Mouse (Mus musculus): ENCODE data around the gene Cdc37l1. TPM values are rescaled to one million over a fixed set of nuclear protein-coding genes. Genes with fewer than 3 reads are reported as not detected.

The Cdc37l1 gene
- polyA plus RNA-seq, 1 experiment = 26.8 TPM

DNA sequence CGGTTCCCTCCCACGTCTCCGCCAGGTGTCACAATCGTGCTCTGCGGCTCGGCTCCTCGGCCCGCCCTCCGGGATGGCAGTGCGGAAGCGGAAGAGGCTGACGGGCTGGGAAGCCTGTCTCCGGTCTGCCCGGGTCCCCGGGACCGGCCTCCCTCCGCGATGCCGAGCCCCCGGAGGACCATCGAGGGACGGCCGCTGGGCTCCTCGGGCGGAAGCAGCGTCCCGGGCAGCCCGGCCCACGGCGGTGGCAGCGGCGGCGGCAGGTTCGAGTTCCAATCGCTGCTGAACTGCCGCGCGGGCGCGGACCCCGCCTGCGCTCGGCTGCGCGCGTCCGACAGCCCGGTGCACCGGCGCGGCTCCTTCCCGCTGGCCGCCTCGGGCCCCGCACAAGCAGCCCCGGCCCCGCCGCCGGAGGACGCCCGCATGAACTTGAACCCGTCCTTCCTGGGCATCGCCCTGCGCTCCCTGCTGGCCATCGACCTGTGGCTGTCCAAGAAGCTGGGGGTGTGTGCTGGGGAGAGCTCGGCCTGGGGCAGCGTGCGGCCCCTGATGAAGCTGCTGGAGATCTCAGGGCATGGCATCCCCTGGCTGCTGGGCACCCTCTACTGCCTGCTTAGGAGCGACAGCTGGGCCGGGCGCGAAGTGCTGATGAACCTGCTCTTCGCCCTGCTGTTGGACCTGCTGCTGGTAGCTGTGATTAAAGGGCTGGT lies 26.2 kb upstream of the Cdc37l1 start, which contains the start of gene Plpp6:
TSS of gene Plpp6 (plus strand) at position 112 of the 710 bp plus-strand sequence.
- H3K4me3 ChIP-seq (ENCODE audit: control insufficient read depth, low read depth, low read length) = peak within 1 kb of the TSS; percentile 93
- H3K36me3 ChIP-seq (ENCODE audit: control insufficient read depth, insufficient read depth, low read length) = no peaks in the 10 kb centered on the region
- no peaks in the 10 kb centered on the region for H3K27me3 ChIP-seq (ENCODE audit: control insufficient read depth, insufficient read depth, low read length)
- TF ChIP-seq POLR2A (IDR thresholded peaks at IDR 0.05; ENCODE audit: control insufficient read depth, low read depth, low read length) (0 out of 2 replicates have a peak, but pooled peaks have one; percentile 44), CTCF (IDR thresholded peaks at IDR 0.05; ENCODE audit: control insufficient read depth, insufficient read depth, insufficient replicate concordance, low read depth, low read length) (peak; percentile 1; the same call in 1 of the 2 replicates)
- peak within 1 kb of the TSS; percentile 47 for H3K27ac ChIP-seq (ENCODE audit: control insufficient read depth, insufficient read depth, low read depth, low read length)
- peaks cover 9% of the 10 kb centered on the region for H3K4me1 ChIP-seq (ENCODE audit: control insufficient read depth, insufficient read depth, low read length)

DNA sequence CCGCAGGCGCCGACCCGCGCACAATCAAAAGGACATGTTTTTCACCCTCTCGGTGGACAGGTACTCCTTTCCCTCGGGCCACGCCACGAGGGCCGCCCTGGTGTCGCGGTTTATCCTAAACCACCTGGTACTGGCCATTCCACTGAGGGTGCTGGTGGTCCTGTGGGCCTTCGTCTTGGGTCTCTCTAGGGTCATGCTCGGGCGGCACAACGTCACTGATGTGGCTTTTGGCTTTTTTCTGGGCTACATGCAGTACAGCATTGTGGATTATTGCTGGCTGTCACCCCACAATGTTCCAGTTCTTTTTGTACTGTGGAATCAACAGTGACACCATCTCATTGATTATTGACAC lies 25.6 kb upstream of the Cdc37l1 start:
- H3K4me1 ChIP-seq (ENCODE audit: control insufficient read depth, insufficient read depth, low read length) = peaks cover 9% of the 10 kb centered on the region
- no peak overlapping the region; the same call in 1 of the 2 replicates for H3K27ac ChIP-seq (ENCODE audit: control insufficient read depth, insufficient read depth, low read depth, low read length)
- H3K27me3 ChIP-seq (ENCODE audit: control insufficient read depth, insufficient read depth, low read length) = no peaks in the 10 kb centered on the region

DNA sequence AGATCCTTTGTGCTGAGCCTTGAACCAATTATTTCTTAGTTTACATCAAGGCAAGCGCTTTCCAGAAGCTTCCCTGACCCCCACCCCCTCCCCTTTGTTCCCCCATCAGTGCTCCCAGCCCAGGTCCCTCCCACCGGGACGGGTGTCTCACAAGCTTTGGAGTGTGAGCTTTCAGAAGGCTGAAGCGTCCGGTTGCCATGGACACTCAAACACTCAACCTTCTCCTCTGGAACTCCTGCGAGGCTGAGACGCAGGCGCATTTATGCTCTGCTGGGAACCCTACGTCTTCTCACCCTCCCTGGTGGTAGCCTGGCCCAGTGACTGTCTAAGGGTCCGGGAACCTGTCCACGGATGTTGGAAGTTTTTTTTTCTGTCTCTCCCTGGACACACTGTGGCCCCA lies 22.5 kb upstream of the Cdc37l1 start, which contains the start of gene 4430402I18Rik:
TSS of gene 4430402I18Rik (minus strand) at position 149 of the 400 bp plus-strand sequence.
- peak within 1 kb of the TSS; percentile 74 for H3K4me3 ChIP-seq (ENCODE audit: control insufficient read depth, low read depth, low read length)
- H3K4me1 ChIP-seq (ENCODE audit: control insufficient read depth, insufficient read depth, low read length) = peaks cover 9% of the 10 kb centered on the region
- H3K36me3 ChIP-seq (ENCODE audit: control insufficient read depth, insufficient read depth, low read length) = no peaks in the 10 kb centered on the region
- TF ChIP-seq POLR2A (IDR thresholded peaks at IDR 0.05; ENCODE audit: control insufficient read depth, low read depth, low read length) (peak; percentile 77; the same call in 1 of the 2 replicates), CTCF (IDR thresholded peaks at IDR 0.05; ENCODE audit: control insufficient read depth, insufficient read depth, insufficient replicate concordance, low read depth, low read length) (no peak)
- no peaks in the 10 kb centered on the region for H3K27me3 ChIP-seq (ENCODE audit: control insufficient read depth, insufficient read depth, low read length)
- no peak within 1 kb of the TSS for H3K27ac ChIP-seq (ENCODE audit: control insufficient read depth, insufficient read depth, low read depth, low read length)

More for the DNA sequence above, 25.6 kb upstream of the Cdc37l1 start:
- H3K4me3 ChIP-seq (ENCODE audit: control insufficient read depth, low read depth, low read length) = peak overlapping the region; percentile 93
- no peaks in the 10 kb centered on the region for H3K36me3 ChIP-seq (ENCODE audit: control insufficient read depth, insufficient read depth, low read length)
- TF ChIP-seq POLR2A (IDR thresholded peaks at IDR 0.05; ENCODE audit: control insufficient read depth, low read depth, low read length) = 0 out of 2 replicates have a peak, but pooled peaks have one; percentile 31
- TF ChIP-seq CTCF (IDR thresholded peaks at IDR 0.05; ENCODE audit: control insufficient read depth, insufficient read depth, insufficient replicate concordance, low read depth, low read length) = no peak

DNA sequence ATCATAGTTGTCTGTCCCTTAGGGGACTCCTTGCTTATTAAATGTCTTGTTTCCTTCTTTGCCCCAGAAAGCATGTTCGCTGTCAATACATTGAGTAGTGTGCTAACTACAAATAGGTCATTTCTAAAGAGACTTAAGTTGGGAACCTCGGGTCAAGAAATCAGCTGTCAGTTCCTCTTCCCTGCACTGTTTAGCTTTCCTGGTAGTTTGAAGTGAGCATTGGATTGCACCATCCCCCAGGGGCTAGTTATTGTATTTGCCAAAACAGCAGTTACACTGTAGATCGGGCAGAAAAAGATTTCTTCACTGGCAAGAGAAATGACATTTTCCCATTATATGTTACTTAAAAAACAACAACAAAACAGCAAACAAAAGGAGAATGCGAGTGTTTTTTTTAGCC lies 22.0 kb upstream of the Cdc37l1 start:
- no peak for TF ChIP-seq POLR2A (IDR thresholded peaks at IDR 0.05; ENCODE audit: control insufficient read depth, low read depth, low read length)
- no peak for TF ChIP-seq CTCF (IDR thresholded peaks at IDR 0.05; ENCODE audit: control insufficient read depth, insufficient read depth, insufficient replicate concordance, low read depth, low read length)
- no peaks in the 10 kb centered on the region for H3K36me3 ChIP-seq (ENCODE audit: control insufficient read depth, insufficient read depth, low read length)
- no peaks in the 10 kb centered on the region for H3K27me3 ChIP-seq (ENCODE audit: control insufficient read depth, insufficient read depth, low read length)
- no peak overlapping the region for H3K27ac ChIP-seq (ENCODE audit: control insufficient read depth, insufficient read depth, low read depth, low read length)
- H3K4me3 ChIP-seq (ENCODE audit: control insufficient read depth, low read depth, low read length) = peak overlapping the region; percentile 45; the same call in 1 of the 2 replicates
- peaks cover 9% of the 10 kb centered on the region for H3K4me1 ChIP-seq (ENCODE audit: control insufficient read depth, insufficient read depth, low read length)

DNA sequence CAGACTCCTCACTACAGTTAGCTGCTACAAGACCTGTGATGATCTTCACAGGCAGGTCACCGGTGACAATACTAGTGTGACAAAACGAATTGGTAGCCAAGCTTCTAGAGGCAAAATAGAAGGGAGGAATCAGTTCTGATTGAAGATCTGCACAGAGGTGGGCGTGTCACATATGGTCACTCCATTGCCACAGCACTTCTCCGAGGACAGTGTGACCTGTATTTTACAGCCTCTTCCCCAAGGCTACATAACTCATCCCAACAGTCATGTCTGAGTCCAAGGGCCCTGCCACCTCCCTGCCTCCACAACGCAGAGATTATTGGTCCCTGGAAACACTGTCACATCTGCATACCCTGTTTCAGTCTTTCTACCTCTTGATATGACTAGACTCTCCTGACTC lies 20.9 kb upstream of the Cdc37l1 start:
- Histone ChIP-seq H3K27me3 (ENCODE audit: control insufficient read depth, insufficient read depth, low read length) (0 out of 2 replicates have a peak, but pooled peaks cover 3% of the 10 kb centered on the region), H3K4me1 (ENCODE audit: control insufficient read depth, insufficient read depth, low read length) (peaks cover 11% of the 10 kb centered on the region), H3K4me3 (ENCODE audit: control insufficient read depth, low read depth, low read length) (no peak overlapping the region), H3K36me3 (ENCODE audit: control insufficient read depth, insufficient read depth, low read length) (no peaks in the 10 kb centered on the region), H3K27ac (ENCODE audit: control insufficient read depth, insufficient read depth, low read depth, low read length) (no peak overlapping the region)
- TF ChIP-seq CTCF (IDR thresholded peaks at IDR 0.05; ENCODE audit: control insufficient read depth, insufficient read depth, insufficient replicate concordance, low read depth, low read length) = no peak

DNA sequence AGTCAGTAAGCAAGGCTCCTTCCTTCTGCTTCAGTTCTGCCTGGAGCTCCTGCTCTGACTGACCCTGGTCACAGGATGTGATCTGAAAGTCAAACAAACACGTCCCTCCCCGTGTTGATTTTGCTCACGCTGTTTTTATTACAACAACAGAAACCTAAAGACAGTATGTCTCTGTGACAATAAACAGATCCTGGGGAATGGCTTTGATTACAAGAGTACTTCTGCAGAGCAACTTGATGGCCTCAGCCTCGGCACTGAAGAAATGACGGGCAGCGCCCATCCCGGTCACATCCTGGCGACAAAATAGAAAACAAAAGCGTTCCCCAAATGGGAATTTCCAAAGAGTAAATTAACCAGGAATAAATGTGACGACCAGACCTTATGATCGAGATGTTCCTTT lies 19.9 kb upstream of the Cdc37l1 start:
- Histone ChIP-seq H3K27me3 (ENCODE audit: control insufficient read depth, insufficient read depth, low read length) (peaks cover 8% of the 10 kb centered on the region), H3K36me3 (ENCODE audit: control insufficient read depth, insufficient read depth, low read length) (no peaks in the 10 kb centered on the region), H3K4me1 (ENCODE audit: control insufficient read depth, insufficient read depth, low read length) (peaks cover 10% of the 10 kb centered on the region), H3K27ac (ENCODE audit: control insufficient read depth, insufficient read depth, low read depth, low read length) (no peak overlapping the region), H3K4me3 (ENCODE audit: control insufficient read depth, low read depth, low read length) (no peak overlapping the region)
- TF ChIP-seq POLR2A (IDR thresholded peaks at IDR 0.05; ENCODE audit: control insufficient read depth, low read depth, low read length) (no peak), CTCF (IDR thresholded peaks at IDR 0.05; ENCODE audit: control insufficient read depth, insufficient read depth, insufficient replicate concordance, low read depth, low read length) (no peak)

DNA sequence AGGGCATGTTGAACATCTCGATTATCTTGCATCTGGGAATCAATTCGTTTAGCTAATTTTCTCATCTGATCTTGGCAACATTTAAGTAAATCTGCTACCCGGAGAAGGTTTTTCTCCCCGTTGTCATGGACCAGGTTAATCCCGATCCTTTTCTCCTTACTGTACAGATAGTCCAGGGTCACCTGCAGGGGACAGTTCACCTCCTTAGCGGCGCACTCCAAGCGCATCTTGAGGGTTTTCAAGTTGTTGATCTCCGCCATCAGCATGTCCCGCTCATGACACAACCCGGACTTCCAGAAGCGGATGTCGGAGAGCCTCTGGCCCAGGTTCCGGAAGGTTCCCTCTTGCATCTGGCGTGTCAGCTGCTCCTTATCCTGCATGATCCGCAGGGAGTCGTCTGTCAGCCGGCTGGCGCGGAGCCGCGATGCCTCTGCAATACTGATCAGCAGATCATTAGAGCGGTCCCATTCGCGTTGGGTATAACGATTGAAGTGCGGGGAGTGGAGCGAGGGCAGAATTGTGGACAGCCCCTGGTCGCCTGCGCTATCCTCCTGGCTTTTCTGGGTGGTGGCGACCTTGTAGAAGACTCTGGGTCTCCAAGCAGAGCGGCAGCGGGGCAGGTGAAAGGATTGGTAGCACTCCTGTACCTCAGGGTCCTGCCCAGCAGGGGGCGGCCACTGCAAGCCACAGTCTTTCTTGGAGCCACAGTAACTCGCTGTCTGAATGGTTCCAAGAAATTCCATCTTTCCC lies 15.1 kb upstream of the Cdc37l1 start:
- TF ChIP-seq POLR2A (IDR thresholded peaks at IDR 0.05; ENCODE audit: control insufficient read depth, low read depth, low read length) (no peak), CTCF (IDR thresholded peaks at IDR 0.05; ENCODE audit: control insufficient read depth, insufficient read depth, insufficient replicate concordance, low read depth, low read length) (peak; percentile 77)
- peaks cover 10% of the 10 kb centered on the region for H3K27me3 ChIP-seq (ENCODE audit: control insufficient read depth, insufficient read depth, low read length)
- peaks cover 9% of the 10 kb centered on the region for H3K4me1 ChIP-seq (ENCODE audit: control insufficient read depth, insufficient read depth, low read length)
- H3K36me3 ChIP-seq (ENCODE audit: control insufficient read depth, insufficient read depth, low read length) = no peaks in the 10 kb centered on the region
- peak overlapping the region; percentile 94 for H3K4me3 ChIP-seq (ENCODE audit: control insufficient read depth, low read depth, low read length)
- H3K27ac ChIP-seq (ENCODE audit: control insufficient read depth, insufficient read depth, low read depth, low read length) = peak overlapping the region; percentile 17; the same call in 1 of the 2 replicates
